Mouse (Mus musculus): Measurements from ENCODE around the gene Hoxa11.
A peak's percentile ranks its signal among the peaks of the same experiment; 100 is the strongest.

Gene Hoxa11

GRCm38 (mm10) chr6:52232984-52233545 is 12.5 kb downstream of the Hoxa11 start:
- DNase-seq (ENCODE audit: low spot score): no peak

DNA sequence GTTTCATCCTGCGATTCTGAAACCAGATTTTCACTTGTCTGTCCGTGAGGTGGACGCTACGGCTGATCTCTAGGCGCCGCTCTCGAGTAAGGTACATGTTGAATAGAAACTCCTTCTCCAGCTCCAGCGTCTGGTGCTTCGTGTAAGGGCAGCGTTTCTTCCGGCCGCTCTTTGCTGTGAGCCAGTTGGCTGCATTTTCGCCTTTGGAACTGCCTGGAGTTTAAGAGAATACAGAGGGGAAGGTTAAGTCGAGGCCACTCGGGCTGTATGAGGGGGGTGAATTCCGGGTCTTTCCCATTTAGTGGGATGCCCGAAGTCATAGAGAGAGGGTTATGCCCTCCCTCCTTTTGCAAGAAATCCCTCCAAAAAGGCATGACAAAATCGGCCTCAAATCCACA is 13.0 kb downstream of the Hoxa11 start:
- DNase-seq (ENCODE audit: low spot score): no peak

- no peak for DNase-seq (ENCODE audit: low spot score)
Measured at GRCm38 (mm10) chr6:52231885-52232567, 13.6 kb downstream of the Hoxa11 start.

GRCm38 (mm10) chr6:52230516-52231165 is 15.0 kb downstream of the Hoxa11 start, which contains the start of gene Hoxa9:
Gene Hoxa9 (minus strand): TSS chr6:52231089.
- no peak for DNase-seq (ENCODE audit: low spot score)

DNA sequence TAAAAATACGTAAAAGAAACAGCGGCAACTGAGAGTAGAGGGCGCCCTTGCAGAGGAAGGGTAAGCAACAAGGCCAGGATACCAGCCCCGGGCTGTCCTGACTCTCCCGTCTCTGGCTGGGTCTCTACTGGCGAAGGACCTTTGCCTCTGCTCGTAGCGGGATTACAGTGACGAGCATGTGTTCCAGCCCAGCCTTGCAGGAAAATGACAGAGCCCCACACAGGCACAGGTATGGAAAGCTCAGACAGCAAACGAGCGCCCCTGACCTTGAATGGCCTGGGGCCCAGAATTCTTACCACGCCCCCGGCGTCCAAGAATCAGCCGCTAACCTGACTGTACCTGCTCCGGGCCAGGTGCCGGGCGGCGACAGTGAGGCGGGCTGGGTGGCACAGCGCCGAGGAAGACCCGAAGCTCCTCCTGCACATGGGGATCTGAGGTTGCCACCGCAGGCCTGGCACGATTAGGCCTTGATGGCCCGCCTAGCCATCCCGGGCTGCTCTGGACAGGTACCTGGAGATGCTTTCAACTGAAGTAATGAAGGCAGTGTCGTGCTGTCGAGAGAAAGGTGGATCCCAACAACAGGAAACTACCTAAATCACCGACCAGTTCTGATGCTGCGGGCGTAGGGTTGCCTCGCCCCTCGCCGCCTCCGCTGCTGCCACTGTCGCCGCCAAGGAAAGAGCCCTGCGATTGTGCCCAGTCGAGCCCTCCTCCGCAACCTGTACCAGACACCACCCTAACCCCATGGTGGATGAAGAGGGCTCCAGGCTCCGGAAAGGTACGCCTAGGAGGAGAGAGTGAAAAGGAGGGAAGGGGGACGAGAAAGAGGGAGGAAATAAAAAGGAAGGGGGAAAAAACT is 15.8 kb downstream of the Hoxa11 start:
- no peak for DNase-seq (ENCODE audit: low spot score)

GRCm38 (mm10) chr6:52228475-52229465 is 16.8 kb downstream of the Hoxa11 start:
- no peak for DNase-seq (ENCODE audit: low spot score)

DNA sequence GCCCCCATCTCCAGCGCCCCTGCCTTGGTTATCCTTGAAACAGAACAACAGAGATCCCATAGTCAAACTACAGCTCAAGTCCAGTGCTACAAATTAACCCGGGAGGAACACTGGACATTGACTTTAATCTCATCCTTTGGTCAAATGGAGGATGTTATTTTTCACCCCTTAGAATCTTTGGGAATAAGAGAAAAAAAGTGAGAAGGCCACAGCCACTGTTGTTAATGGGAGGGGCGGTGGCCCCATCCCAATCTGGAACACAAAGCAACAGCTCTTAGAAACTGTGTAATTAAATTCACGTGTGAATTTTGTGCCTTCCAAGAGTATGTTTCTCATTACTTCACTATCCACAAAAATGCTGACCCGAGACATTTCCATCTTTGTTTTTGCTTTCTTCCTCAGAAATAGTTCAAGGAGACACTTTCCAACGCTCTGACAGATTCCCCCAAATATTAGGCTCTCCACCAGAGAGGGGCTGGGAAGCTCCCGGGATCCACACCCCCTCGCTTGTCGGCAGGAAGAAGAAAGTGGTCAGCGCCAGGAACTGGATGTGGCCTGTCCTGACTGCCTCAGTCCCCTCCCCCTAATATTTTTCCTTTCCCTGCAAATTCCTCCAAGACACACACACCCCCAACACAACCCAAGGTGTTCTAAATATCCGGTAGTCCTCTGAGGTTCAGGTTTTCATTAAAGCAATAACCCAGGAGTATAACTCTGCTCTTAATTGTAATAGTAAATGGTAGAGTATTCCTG is 18.0 kb downstream of the Hoxa11 start:
- no peak for DNase-seq (ENCODE audit: low spot score)

DNA sequence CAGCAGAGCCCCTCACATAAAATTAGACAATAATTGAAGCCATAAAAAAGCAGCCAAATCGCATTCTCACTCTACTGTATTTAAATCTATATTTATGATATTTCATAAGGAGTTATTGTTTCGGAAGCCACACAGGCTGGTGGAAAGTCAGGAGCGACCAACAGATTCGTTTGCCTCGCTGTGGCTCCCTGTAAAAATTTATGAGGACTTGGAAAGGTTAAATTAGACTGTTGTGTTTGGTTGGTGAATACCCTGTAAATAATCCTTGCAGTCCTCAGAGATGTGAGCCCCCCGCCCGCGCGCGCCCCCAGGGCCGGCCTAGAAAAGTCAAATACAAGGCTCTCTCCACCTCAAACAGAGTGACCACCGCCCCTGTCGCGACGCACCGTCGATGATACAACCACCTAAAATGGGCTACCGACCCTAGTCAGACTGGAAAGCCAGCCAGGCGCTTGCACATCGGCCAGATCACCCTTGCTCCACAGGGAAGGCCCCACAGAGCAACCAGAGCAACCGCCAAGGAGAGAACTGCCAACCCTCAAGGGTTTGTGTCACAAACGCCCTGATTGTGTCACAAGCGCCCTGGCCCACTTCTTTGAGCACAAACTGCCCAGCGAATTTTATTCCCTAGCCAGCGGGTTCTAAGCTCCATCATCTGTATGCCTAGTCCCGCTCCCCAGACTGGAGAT is 18.9 kb downstream of the Hoxa11 start:
- no peak for DNase-seq (ENCODE audit: low spot score)

DNA sequence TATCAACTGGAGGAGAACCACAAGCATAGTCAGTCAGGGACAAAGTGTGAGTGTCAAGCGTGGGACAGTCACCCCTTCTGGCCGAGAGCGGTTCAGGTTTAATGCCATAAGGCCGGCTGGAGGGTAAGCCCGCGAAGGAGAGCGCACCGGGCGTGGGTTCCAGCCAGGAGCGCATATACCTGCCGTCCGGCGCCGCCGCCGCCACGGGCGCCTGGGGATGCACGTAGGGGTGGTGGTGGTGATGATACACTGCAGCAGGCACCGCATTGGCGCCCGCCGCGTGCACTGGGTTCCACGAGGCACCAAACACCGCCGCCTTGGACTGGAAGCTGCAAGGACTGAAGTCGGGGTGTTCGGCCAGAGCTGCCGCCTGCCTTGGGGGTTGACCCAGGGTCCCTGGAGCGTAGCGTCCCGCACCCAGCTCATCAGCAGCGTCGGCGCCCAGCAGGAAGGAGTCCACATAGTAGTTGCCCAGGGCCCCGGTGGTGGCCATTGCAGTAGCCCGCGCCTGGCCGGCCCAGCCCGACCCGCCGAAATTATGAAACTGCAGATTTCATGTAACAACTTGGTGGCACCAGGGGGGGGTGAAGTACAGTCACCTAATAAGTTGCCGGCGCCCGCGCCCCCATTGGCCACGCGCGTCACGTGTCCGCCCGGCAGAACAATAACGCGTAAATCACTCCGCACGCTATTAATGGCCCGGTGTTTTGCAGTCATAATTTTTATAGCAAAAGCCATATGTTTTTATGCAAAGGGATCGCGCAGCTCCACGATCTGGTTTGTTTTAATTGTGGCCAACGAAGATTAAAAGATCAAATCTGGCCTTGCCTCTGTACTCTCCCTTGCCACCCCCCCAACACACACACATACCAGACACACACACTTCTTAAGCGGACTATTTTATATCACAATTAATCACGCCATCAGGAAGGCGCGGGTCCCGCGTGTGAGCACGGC is 19.7 kb downstream of the Hoxa11 start:
- no peak for DNase-seq (ENCODE audit: low spot score)

DNA sequence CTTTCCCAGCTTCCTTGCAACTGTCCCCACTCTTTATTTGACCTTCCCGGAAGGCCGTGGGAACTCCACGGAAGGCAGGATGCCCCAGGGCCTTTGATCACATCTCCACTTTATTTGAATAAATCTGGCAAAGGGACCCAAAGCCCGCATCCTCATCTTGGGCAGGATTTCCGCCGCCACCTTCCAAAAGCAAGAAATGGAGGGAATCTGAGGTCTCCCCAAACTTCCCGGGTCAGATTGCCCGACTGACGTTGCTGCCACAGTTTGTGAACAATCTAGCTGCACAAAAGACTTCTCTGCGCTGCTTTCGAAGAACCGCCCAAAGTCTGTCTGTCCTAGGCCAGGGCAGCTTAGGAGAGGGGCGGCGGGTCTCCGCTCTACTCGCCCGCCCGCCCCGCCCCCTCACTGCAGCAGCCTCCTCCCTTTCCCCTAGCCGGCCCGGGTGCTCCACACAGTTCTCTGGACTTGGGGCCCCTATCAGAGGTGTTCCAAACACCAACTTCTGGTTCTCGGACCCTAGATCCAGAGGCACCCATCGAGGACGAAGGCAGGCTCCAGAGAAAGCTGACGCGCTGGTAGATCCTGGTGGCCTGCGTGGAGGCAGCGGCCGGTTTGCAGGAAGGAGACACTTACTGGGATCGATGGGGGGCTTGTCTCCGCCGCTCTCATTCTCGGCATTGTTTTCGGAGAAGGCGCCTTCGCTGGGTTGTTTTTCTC is 20.6 kb downstream of the Hoxa11 start:
- no peak for DNase-seq (ENCODE audit: low spot score)

- no peak for DNase-seq (ENCODE audit: low spot score)
Measured at GRCm38 (mm10) chr6:52223939-52224760, 21.5 kb downstream of the Hoxa11 start.

GRCm38 (mm10) chr6:52222729-52223128 is 22.9 kb downstream of the Hoxa11 start:
- no peak for DNase-seq (ENCODE audit: low spot score)

- DNase-seq (ENCODE audit: low spot score): no peak
Measured at GRCm38 (mm10) chr6:52221993-52222685, 23.5 kb downstream of the Hoxa11 start.

- DNase-seq (ENCODE audit: low spot score): peak; percentile 94
Measured at GRCm38 (mm10) chr6:52221337-52221992, 24.1 kb downstream of the Hoxa11 start, which contains the start of gene Hoxa7. Gene Hoxa7 (minus strand): TSS chr6:52221854.

- no peak for DNase-seq (ENCODE audit: low spot score)
Measured at GRCm38 (mm10) chr6:52220865-52221310, 24.7 kb downstream of the Hoxa11 start.
